10 mouse cellular contexts compared by ENCODE assay signal in the genomic region with DNA sequence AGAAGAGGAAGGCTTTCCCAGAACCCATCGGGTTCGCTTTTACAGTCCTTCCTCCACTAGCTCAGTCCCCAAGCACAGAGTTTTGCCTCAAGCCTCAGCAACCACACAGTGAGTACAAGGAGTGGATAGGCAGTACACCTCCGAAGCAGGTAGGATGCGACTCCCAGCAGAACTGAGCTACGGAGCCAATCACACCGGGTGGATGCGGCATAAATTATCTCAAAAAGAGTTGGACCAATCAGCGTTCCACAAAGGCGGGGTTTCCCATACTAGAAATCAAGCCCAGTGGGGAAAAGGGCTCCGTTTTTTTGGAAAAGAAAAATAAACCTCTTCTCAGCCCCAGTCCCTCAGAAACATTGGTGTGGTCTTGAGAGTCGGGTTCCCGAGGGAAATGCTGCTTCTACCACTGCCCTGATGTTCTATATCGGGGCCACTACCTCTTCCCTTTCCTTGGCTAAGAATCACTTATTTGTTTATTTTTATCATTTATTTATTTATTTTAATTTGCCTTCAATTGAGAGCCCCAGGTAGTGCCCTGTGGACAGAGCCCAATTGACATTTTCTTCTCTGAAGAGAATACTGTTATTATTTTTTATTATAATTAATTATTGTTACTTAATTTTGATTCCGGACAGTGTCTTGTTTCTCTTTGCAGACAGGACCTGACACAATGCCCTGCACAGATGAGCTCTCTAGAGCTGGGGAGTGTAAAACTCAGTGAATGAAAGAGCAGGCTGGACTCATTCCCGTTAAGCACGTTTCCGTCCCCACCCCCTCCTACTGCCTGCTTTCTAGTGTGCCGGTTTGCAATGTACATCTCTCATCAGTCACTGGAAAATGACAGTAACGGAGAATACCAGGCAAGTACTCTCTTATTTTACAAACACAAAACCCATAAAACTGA. TPM values are rescaled to one million over a fixed set of nuclear protein-coding genes. Genes with fewer than 3 reads are reported as not detected.
DNase-seq lines count a peak whose midpoint lies in the region; ATAC-seq lines count a peak whose summit lies in the region.
"Had no signal": no experiment of that assay in that cellular context is flagged by ENCODE, and none has a peak within 500 bp of the region (broad histone marks: within the 10 kb centered on the region; RNA-seq: fewer than 3 reads in every experiment).

TSS of gene Gabrg1 (minus strand) at position 426 of the 904 bp plus-strand sequence.

- peak within 1 kb of the TSS; percentile 34 for H3K4me3 ChIP-seq in kidney, embryonic 15.5 days (replicated peaks)

- no peak within 1 kb of the TSS for H3K27ac ChIP-seq in kidney, embryonic 15.5 days

- no peak within 1 kb of the TSS for H3K9ac ChIP-seq in kidney, embryonic 15.5 days

- H3K4me2 ChIP-seq in kidney, embryonic 15.5 days = peak within 1 kb of the TSS; percentile 59

- ATAC-seq in kidney, embryonic 15.5 days (replicated peaks; ENCODE audit: low FRiP score) = peak; percentile 88
- ATAC-seq: Patski had no signal

- peaks cover 10% of the 10 kb centered on the region for H3K4me1 ChIP-seq in kidney, embryonic 15.5 days

- no peaks in the 10 kb centered on the region for H3K9me3 ChIP-seq in kidney, embryonic 15.5 days (replicated peaks)

- H3K27me3 ChIP-seq in kidney, embryonic 15.5 days = 0 out of 2 replicates have a peak, but pooled peaks cover 7% of the 10 kb centered on the region

- 1% methylated on average over 19 of the region's 19 CpGs for WGBS in kidney, embryonic 15.5 days

- H3K36me3 ChIP-seq in kidney, embryonic 15.5 days = no peaks in the 10 kb centered on the region

- DNase-seq in kidney, adult 18-20 months = no peak
- peak; percentile 55 to 62 for DNase-seq in cerebellum, postnatal 25 days
- DNase-seq in frontal cortex, postnatal 25 days (ENCODE audit: low spot score in 2 of 2) = peak; percentile 47 to 50
- DNase-seq in left cerebral cortex, adult 9 months (ENCODE audit: low spot score in 2 of 2) = peak; percentile 53 to 77
- peak; percentile 67 for DNase-seq in retina, postnatal 1 day
- no peak for DNase-seq in c-Kit-positive CD71-positive TER-119-positive erythroid progenitor cells, embryonic 14.5 days (ENCODE audit: low spot score)
- no peak for DNase-seq in urinary bladder, adult 2 months (ENCODE audit: low spot score)

RNA-seq across cellular contexts. Expression of gene Gabrg1, which starts in this region (rescaled TPM):
- 0.21 and 0.22 TPM in 2 replicates for polyA plus RNA-seq in kidney, embryonic 15.5 days (2015; fragmentation: Nextera tagmentation; extraction: Ambion mirVana)
- polyA plus RNA-seq in urinary bladder, adult 2 months (2012; rRNA removed) = not detected in 2 replicates
- polyA plus RNA-seq: liver, embryonic 16.5 days; Patski had no signal

Comparison
In these comparisons a context has a peak if more than half of its experiments do, and no peak if none do; other contexts are left out.
1. Peak in ATAC-seq, H3K4me3 ChIP-seq and H3K4me2 ChIP-seq in kidney, embryonic 15.5 days; RNA of the gene not detected or under 1 TPM.
2. DNase-seq: peak in cerebellum, postnatal 25 days (2 of 2), frontal cortex, postnatal 25 days (2 of 2), left cerebral cortex, adult 9 months (2 of 2) and retina, postnatal 1 day (single experiment); none in kidney, adult 18-20 months (single experiment), c-Kit-positive CD71-positive TER-119-positive erythroid progenitor cells, embryonic 14.5 days (single experiment) and urinary bladder, adult 2 months (single experiment).